In genomic region chr10:95842789-95843637, GRCm38 (mm10) we compare ENCODE assay signal across 21 mouse cellular contexts. TPM values are rescaled to one million over a fixed set of nuclear protein-coding genes. Genes with fewer than 3 reads are reported as not detected.
DNase-seq lines count a peak whose midpoint lies in the region; ATAC-seq and TF ChIP-seq lines count a peak whose summit lies in the region.
"Had no signal": no experiment of that assay in that cellular context is flagged by ENCODE, and none has a peak within 500 bp of the region (broad histone marks: within the 10 kb centered on the region; RNA-seq: fewer than 3 reads in every experiment).

Gm33543 (minus strand) TSS chr10:95842930.

- 69% methylated on average over 9 of the region's 9 CpGs for WGBS in liver, postnatal 0 days (ENCODE audit: insufficient replicate concordance)
- 85% methylated on average over 9 of the region's 9 CpGs for WGBS in liver, embryonic 11.5 days
- 80% methylated on average over 9 of the region's 9 CpGs for WGBS in forebrain, embryonic 15.5 days
- 88% methylated on average over 9 of the region's 9 CpGs for WGBS in lung, adult 2 months

- TF ChIP-seq CTCF in liver, postnatal 0 days (IDR thresholded peaks at IDR 0.05; ENCODE audit: low read depth), result no peak
- no peak for TF ChIP-seq CTCF in lung, adult 2 months (IDR thresholded peaks at IDR 0.05; ENCODE audit: insufficient read depth, low read length)

- peak; percentile 26; the same call in 1 of the 2 replicates for ATAC-seq in liver, postnatal 0 days
- ATAC-seq in liver, embryonic 11.5 days (replicated peaks; ENCODE audit: low FRiP score), result no peak
- 0 out of 2 replicates have a peak, but pooled peaks have one; percentile 33 for ATAC-seq in monocyte, adult 5-6 weeks (replicated peaks; ENCODE audit: insufficient number of reproducible peaks, low FRiP score, low TSS enrichment, poor library complexity, severe bottlenecking)
- no peak for ATAC-seq in forebrain, embryonic 15.5 days (replicated peaks)
- ATAC-seq: forebrain, embryonic 13.5 days; intestine, embryonic 15.5 days had no signal

- no peaks in the 10 kb centered on the region; the same call in 1 of the 2 replicates for H3K4me1 ChIP-seq in liver, postnatal 0 days (ENCODE audit: insufficient read depth)
- H3K4me1 ChIP-seq in liver, embryonic 11.5 days (replicated peaks; ENCODE audit: control insufficient read depth, insufficient read depth, low read length), result no peaks in the 10 kb centered on the region
- no peaks in the 10 kb centered on the region for H3K4me1 ChIP-seq in forebrain, embryonic 15.5 days
- H3K4me1 ChIP-seq in lung, adult 2 months (ENCODE audit: control insufficient read depth, insufficient read depth, low read length), result no peaks in the 10 kb centered on the region
- H3K4me1 ChIP-seq: forebrain, embryonic 13.5 days; intestine, embryonic 15.5 days; limb, embryonic 12.5 days; megakaryocyte, embryonic 14.5 days had no signal

- no peak for DNase-seq in liver, postnatal 0 days
- DNase-seq in liver, embryonic 11.5 days (ENCODE audit: low spot score), result no peak
- peak; percentile 8 to 28 for DNase-seq in CD8-positive naive resting alpha-beta T cell, adult 2 months (ENCODE audit: low read depth in 2 of 2, low spot score in 2 of 2)
- DNase-seq in kidney, adult 8-10 months, result peak; percentile 47 to 70
- DNase-seq in lung, adult 2 months, result no peak
- no peak for DNase-seq in left cerebral cortex, postnatal 10 days (ENCODE audit: extremely low spot score in 1 of 2, low spot score in 2 of 2)
- DNase-seq: cerebellum, adult 2 months; lung, embryonic 14.5 days; right cerebral cortex, postnatal 4 days had no signal

- peak within 1 kb of the TSS; percentile 75 for H3K27ac ChIP-seq in liver, postnatal 0 days (ENCODE audit: low read depth)
- no peak within 1 kb of the TSS for H3K27ac ChIP-seq in liver, embryonic 11.5 days (ENCODE audit: low read depth, low read length)
- no peak within 1 kb of the TSS for H3K27ac ChIP-seq in forebrain, embryonic 15.5 days (replicated peaks)
- H3K27ac ChIP-seq: forebrain, embryonic 13.5 days; intestine, embryonic 15.5 days; limb, embryonic 12.5 days had no signal

- no peak within 1 kb of the TSS for H3K9ac ChIP-seq in liver, postnatal 0 days (replicated peaks)
- H3K9ac ChIP-seq in liver, embryonic 11.5 days (ENCODE audit: low read depth, low read length), result no peak within 1 kb of the TSS
- H3K9ac ChIP-seq in forebrain, embryonic 15.5 days (replicated peaks), result no peak within 1 kb of the TSS
- H3K9ac ChIP-seq: forebrain, embryonic 13.5 days; intestine, embryonic 15.5 days; limb, embryonic 12.5 days; lung, embryonic 14.5 days had no signal

- H3K9me3 ChIP-seq in liver, postnatal 0 days (ENCODE audit: low read length), result no peaks in the 10 kb centered on the region
- H3K9me3 ChIP-seq in liver, embryonic 11.5 days (ENCODE audit: control insufficient read depth, low read length), result no peaks in the 10 kb centered on the region
- no peaks in the 10 kb centered on the region for H3K9me3 ChIP-seq in forebrain, embryonic 15.5 days
- H3K9me3 ChIP-seq: forebrain, embryonic 13.5 days; intestine, embryonic 15.5 days; limb, embryonic 12.5 days; megakaryocyte, embryonic 14.5 days had no signal

- H3K4me3 ChIP-seq in liver, postnatal 0 days (ENCODE audit: low read depth, low read length), result no peak within 1 kb of the TSS
- no peak within 1 kb of the TSS for H3K4me3 ChIP-seq in liver, embryonic 11.5 days (ENCODE audit: low read depth, low read length)
- no peak within 1 kb of the TSS for H3K4me3 ChIP-seq in forebrain, embryonic 15.5 days
- no peak within 1 kb of the TSS for H3K4me3 ChIP-seq in lung, adult 2 months (replicated peaks; ENCODE audit: extremely low read depth, low read depth, low read length)
- H3K4me3 ChIP-seq: forebrain, embryonic 13.5 days; intestine, embryonic 15.5 days; limb, embryonic 12.5 days; megakaryocyte, embryonic 14.5 days had no signal

- intact Hi-C loops in left cerebral cortex, postnatal 10 days (cut with DNase I), result no loop called here

- TF ChIP-seq POLR2A in lung, adult 2 months (IDR thresholded peaks at IDR 0.05; ENCODE audit: borderline replicate concordance, extremely low read depth, low read depth, low read length), result no peak

- H3K4me2 ChIP-seq in liver, postnatal 0 days (ENCODE audit: low read depth, low read length), result peak within 1 kb of the TSS; percentile 11
- no peak within 1 kb of the TSS for H3K4me2 ChIP-seq in liver, embryonic 11.5 days
- no peak within 1 kb of the TSS for H3K4me2 ChIP-seq in forebrain, embryonic 15.5 days (replicated peaks)
- H3K4me2 ChIP-seq: forebrain, embryonic 13.5 days; heart, embryonic 11.5 days; intestine, embryonic 15.5 days; limb, embryonic 12.5 days; lung, embryonic 14.5 days had no signal

- no peak for TF ChIP-seq EP300 in liver, postnatal 0 days (IDR thresholded peaks at IDR 0.05; ENCODE audit: low read depth)

- H3K27me3 ChIP-seq in liver, postnatal 0 days (ENCODE audit: insufficient read depth, low read length), result no peaks in the 10 kb centered on the region
- no peaks in the 10 kb centered on the region for H3K27me3 ChIP-seq in liver, embryonic 11.5 days (replicated peaks; ENCODE audit: control insufficient read depth, insufficient read depth, low read length)
- H3K27me3 ChIP-seq in forebrain, embryonic 15.5 days, result no peaks in the 10 kb centered on the region
- H3K27me3 ChIP-seq: forebrain, embryonic 13.5 days; intestine, embryonic 15.5 days; limb, embryonic 12.5 days; megakaryocyte, embryonic 14.5 days had no signal

- H3K36me3 ChIP-seq in liver, postnatal 0 days (replicated peaks; ENCODE audit: insufficient read depth, low read length), result no peaks in the 10 kb centered on the region
- no peaks in the 10 kb centered on the region for H3K36me3 ChIP-seq in liver, embryonic 11.5 days (ENCODE audit: control insufficient read depth, insufficient read depth, low read length)
- no peaks in the 10 kb centered on the region for H3K36me3 ChIP-seq in forebrain, embryonic 15.5 days
- H3K36me3 ChIP-seq: intestine, embryonic 15.5 days; limb, embryonic 12.5 days had no signal

RNA-seq across cellular contexts. Expression of gene Gm33543, which starts in this region (rescaled TPM):
- polyA plus RNA-seq in liver, postnatal 0 days (2015; fragmentation: Nextera tagmentation; extraction: Ambion mirVana), result 1.2 and 1.4 TPM in 2 replicates
- polyA plus RNA-seq in liver, embryonic 11.5 days (2014; fragmentation: Nextera tagmentation; extraction: Ambion mirVana), result not detected in 2 replicates
- total RNA-seq in monocyte, adult 5-6 weeks (2017), result not detected in 3 replicates
- not detected in 2 replicates for polyA plus RNA-seq in forebrain, embryonic 15.5 days (2015; fragmentation: Nextera tagmentation; extraction: Ambion mirVana)
- 0.15 TPM in 1 of 2 replicates, not detected in the other for polyA plus RNA-seq in lung, adult 2 months (2012; rRNA removed)
- total RNA-seq in left cerebral cortex, postnatal 10 days (2021), result not detected
- total RNA-seq: adrenal gland, adult 18-20 months; hematopoietic stem cell, adult 5-6 weeks; layer of hippocampus, postnatal 14 days had no signal
- polyA plus RNA-seq: C2C12; cerebellum, adult 2 months; forebrain, embryonic 13.5 days; heart, embryonic 11.5 days; intestine, embryonic 15.5 days; limb, embryonic 12.5 days; lung, embryonic 14.5 days; stomach, embryonic 14.5 days had no signal

Comparison
In these comparisons a context has a peak if more than half of its experiments do, and no peak if none do; other contexts are left out.
1. Peak in ATAC-seq in monocyte, adult 5-6 weeks; RNA of the gene not detected or under 1 TPM.
2. DNase-seq: peak in CD8-positive naive resting alpha-beta T cell, adult 2 months (2 of 2) and kidney, adult 8-10 months (2 of 2); none in liver, postnatal 0 days (single experiment), liver, embryonic 11.5 days (single experiment), lung, adult 2 months (single experiment) and left cerebral cortex, postnatal 10 days (0 of 2).